Mouse (Mus musculus): ENCODE results near the gene Slc44a4.
"Not testable (repeated sequence)": the region's sequence is repeated elsewhere in the genome, so short reads cannot be mapped to it uniquely, and the experiment has no call there.

DNA sequence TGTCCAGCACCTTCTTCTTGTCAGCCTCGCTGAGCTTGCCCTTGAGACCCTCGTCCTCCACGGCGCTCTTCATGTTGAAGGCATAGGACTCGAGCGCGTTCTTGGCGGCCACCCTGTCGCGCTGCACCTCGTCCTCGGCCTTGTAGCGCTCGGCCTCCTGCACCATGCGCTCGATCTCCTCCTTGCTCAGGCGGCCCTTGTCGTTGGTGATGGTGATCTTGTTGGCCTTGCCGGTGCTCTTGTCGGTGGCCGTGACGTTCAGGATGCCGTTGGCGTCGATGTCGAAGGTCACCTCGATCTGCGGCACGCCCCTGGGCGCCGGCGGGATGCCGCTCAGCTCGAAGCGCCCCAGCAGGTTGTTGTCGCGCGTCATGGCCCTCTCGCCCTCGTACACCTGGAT lies 43.0 kb downstream of the Slc44a4 start:
- not testable (repeated sequence) for TF ChIP-seq CTCF, EP300 (IDR thresholded peaks at IDR 0.05; ENCODE audit: low read depth)
